Mouse (Mus musculus) effector memory CD4-positive, alpha-beta T cell, adult 5 months (primary cell): ENCODE data around the gene Kcnh5. TPM values are rescaled to one million over a fixed set of nuclear protein-coding genes. Genes with fewer than 3 reads are reported as not detected.

Experiments used
- polyA plus RNA-seq: library from polyadenylated mRNA; unstranded; fragments of 100-300 nt; shearing (Covaris generic); gene quantifications from one replicate; pipeline ENCODE4 v1.2.1, GENCODE M21; 2017

Gene Kcnh5
- not detected for polyA plus RNA-seq

GRCm38 (mm10) chr12:75176691-75177645, at the start of gene Kcnh5:
TSS of gene Kcnh5 (minus strand) at chr12:75177332.

Other genes with a start within 250 kb of the Kcnh5 start
- gene Rhoj, start 131.0 kb upstream of the Kcnh5 start, polyA plus RNA-seq, result 0.31 TPM
- not detected for gene Gphb5, start 239.4 kb upstream of the Kcnh5 start, polyA plus RNA-seq